Mouse (Mus musculus): ENCODE measurements at regions not wholly inside any gene's neighbourhood (a gene's known extent, or its start where the extent isn't known, plus 50 kb on each side); places are given as distances from the start of the nearest gene placed in this dataset.

GRCm38 (mm10) chr13:90513867-90514266, 391.3 kb downstream of the Atp6ap1l start:
- no peak overlapping the region for H3K4me3 ChIP-seq (replicated peaks; ENCODE audit: low read length)
- H3K27ac ChIP-seq (replicated peaks; ENCODE audit: low read depth, low read length) = no peak overlapping the region
- H3K9me3 ChIP-seq (ENCODE audit: control insufficient read depth, low read length) = no peaks in the 10 kb centered on the region
- no peaks in the 10 kb centered on the region for H3K36me3 ChIP-seq (ENCODE audit: control insufficient read depth, insufficient read depth, low read length)
- H3K4me1 ChIP-seq (ENCODE audit: control insufficient read depth, insufficient read depth, low read length) = peaks cover 7% of the 10 kb centered on the region
- TF ChIP-seq POLR2A (IDR thresholded peaks at IDR 0.05; ENCODE audit: borderline replicate concordance, extremely low read depth, insufficient read depth, insufficient read length) = no peak
- DNase-seq (ENCODE audit: low spot score) (no peak), ATAC-seq (ENCODE audit: low FRiP score, low read depth) (no peak)
- H3K9ac ChIP-seq (ENCODE audit: low read depth, low read length, severe bottlenecking) = no peak overlapping the region
- H3K27me3 ChIP-seq (ENCODE audit: control insufficient read depth, insufficient read depth, low read length) = no peaks in the 10 kb centered on the region
- 76% methylated on average over 4 of the region's 4 CpGs for WGBS
- no peak overlapping the region for H3K4me2 ChIP-seq (replicated peaks; ENCODE audit: low read depth, low read length, severe bottlenecking)

GRCm38 (mm10) chr13:90512786-90513401, 392.3 kb downstream of the Atp6ap1l start:
- H3K9me3 ChIP-seq (ENCODE audit: control insufficient read depth, low read length) = no peaks in the 10 kb centered on the region
- H3K27ac ChIP-seq (replicated peaks; ENCODE audit: low read depth, low read length) = no peak overlapping the region
- no peak overlapping the region for H3K9ac ChIP-seq (ENCODE audit: low read depth, low read length, severe bottlenecking)
- no peaks in the 10 kb centered on the region for H3K27me3 ChIP-seq (ENCODE audit: control insufficient read depth, insufficient read depth, low read length)
- no peak overlapping the region for H3K4me3 ChIP-seq (replicated peaks; ENCODE audit: low read length)
- peaks cover 7% of the 10 kb centered on the region for H3K4me1 ChIP-seq (ENCODE audit: control insufficient read depth, insufficient read depth, low read length)
- DNase-seq (ENCODE audit: low spot score) = no peak
- no peak for ATAC-seq (ENCODE audit: low FRiP score, low read depth)
- WGBS = 88% methylated on average over 2 of the region's 2 CpGs
- no peak overlapping the region for H3K4me2 ChIP-seq (replicated peaks; ENCODE audit: low read depth, low read length, severe bottlenecking)
- H3K36me3 ChIP-seq (ENCODE audit: control insufficient read depth, insufficient read depth, low read length) = no peaks in the 10 kb centered on the region
- no peak for TF ChIP-seq POLR2A (IDR thresholded peaks at IDR 0.05; ENCODE audit: borderline replicate concordance, extremely low read depth, insufficient read depth, insufficient read length)

GRCm38 (mm10) chr13:90510479-90510878, 394.7 kb downstream of the Atp6ap1l start:
- TF ChIP-seq POLR2A (IDR thresholded peaks at IDR 0.05; ENCODE audit: borderline replicate concordance, extremely low read depth, insufficient read depth, insufficient read length) = no peak
- Histone ChIP-seq H3K9ac (ENCODE audit: low read depth, low read length, severe bottlenecking) (no peak overlapping the region), H3K9me3 (ENCODE audit: control insufficient read depth, low read length) (no peaks in the 10 kb centered on the region), H3K4me2 (replicated peaks; ENCODE audit: low read depth, low read length, severe bottlenecking) (no peak overlapping the region), H3K27me3 (ENCODE audit: control insufficient read depth, insufficient read depth, low read length) (no peaks in the 10 kb centered on the region), H3K4me1 (ENCODE audit: control insufficient read depth, insufficient read depth, low read length) (no peaks in the 10 kb centered on the region), H3K27ac (replicated peaks; ENCODE audit: low read depth, low read length) (no peak overlapping the region), H3K4me3 (replicated peaks; ENCODE audit: low read length) (no peak overlapping the region), H3K36me3 (ENCODE audit: control insufficient read depth, insufficient read depth, low read length) (no peaks in the 10 kb centered on the region)
- DNase-seq (ENCODE audit: low spot score) (no peak), ATAC-seq (ENCODE audit: low FRiP score, low read depth) (peak; percentile 41; the same call in 1 of the 2 replicates)
- WGBS = 34% methylated on average over 6 of the region's 6 CpGs

GRCm38 (mm10) chr13:90503188-90503587, 402.0 kb downstream of the Atp6ap1l start:
- Histone ChIP-seq H3K27me3 (ENCODE audit: control insufficient read depth, insufficient read depth, low read length) (no peaks in the 10 kb centered on the region), H3K9ac (ENCODE audit: low read depth, low read length, severe bottlenecking) (no peak overlapping the region), H3K36me3 (ENCODE audit: control insufficient read depth, insufficient read depth, low read length) (no peaks in the 10 kb centered on the region), H3K4me1 (ENCODE audit: control insufficient read depth, insufficient read depth, low read length) (peaks cover 9% of the 10 kb centered on the region), H3K27ac (replicated peaks; ENCODE audit: low read depth, low read length) (no peak overlapping the region), H3K4me3 (replicated peaks; ENCODE audit: low read length) (no peak overlapping the region), H3K9me3 (ENCODE audit: control insufficient read depth, low read length) (no peaks in the 10 kb centered on the region), H3K4me2 (replicated peaks; ENCODE audit: low read depth, low read length, severe bottlenecking) (no peak overlapping the region)
- no peak for ATAC-seq (ENCODE audit: low FRiP score, low read depth)
- no peak for DNase-seq (ENCODE audit: low spot score)
- no peak for TF ChIP-seq POLR2A (IDR thresholded peaks at IDR 0.05; ENCODE audit: borderline replicate concordance, extremely low read depth, insufficient read depth, insufficient read length)
- 67% methylated on average over 2 of the region's 2 CpGs for WGBS

GRCm38 (mm10) chr13:90502141-90502540, 403.0 kb downstream of the Atp6ap1l start:
- no peak overlapping the region for H3K9ac ChIP-seq (ENCODE audit: low read depth, low read length, severe bottlenecking)
- ATAC-seq (ENCODE audit: low FRiP score, low read depth) (no peak), DNase-seq (ENCODE audit: low spot score) (peak; percentile 16)
- no peak overlapping the region for H3K4me2 ChIP-seq (replicated peaks; ENCODE audit: low read depth, low read length, severe bottlenecking)
- H3K36me3 ChIP-seq (ENCODE audit: control insufficient read depth, insufficient read depth, low read length) = no peaks in the 10 kb centered on the region
- WGBS = 47% methylated on average over 1 of the region's 1 CpGs
- peak overlapping the region; percentile 34; the same call in 1 of the 2 replicates for H3K27ac ChIP-seq (replicated peaks; ENCODE audit: low read depth, low read length)
- TF ChIP-seq POLR2A (IDR thresholded peaks at IDR 0.05; ENCODE audit: borderline replicate concordance, extremely low read depth, insufficient read depth, insufficient read length) = no peak
- peaks cover 19% of the 10 kb centered on the region for H3K4me1 ChIP-seq (ENCODE audit: control insufficient read depth, insufficient read depth, low read length)
- no peaks in the 10 kb centered on the region for H3K27me3 ChIP-seq (ENCODE audit: control insufficient read depth, insufficient read depth, low read length)
- H3K9me3 ChIP-seq (ENCODE audit: control insufficient read depth, low read length) = no peaks in the 10 kb centered on the region
- no peak overlapping the region for H3K4me3 ChIP-seq (replicated peaks; ENCODE audit: low read length)

Data from limb, embryonic 14.5 days (tissue).